Mouse (Mus musculus): ENCODE results near the gene Ctbp2. TPM values are rescaled to one million over a fixed set of nuclear protein-coding genes. Genes with fewer than 3 reads are reported as not detected.
A peak's percentile ranks its signal among the peaks of the same experiment; 100 is the strongest.

Ctbp2 gene
- polyA plus RNA-seq, 1 experiment from 2014 or later: 82.8 TPM

- in situ Hi-C loops (cut with MboI; ENCODE audit: low pct_unique_long_range_greater_than_20kb): no loop called here
- H3K27me3 ChIP-seq: no peaks in the 10 kb centered on the region
- no peak for TF ChIP-seq CTCF (IDR thresholded peaks at IDR 0.05)
- POLR2A ChIA-PET: no interaction called here
- ATAC-seq: no peak
- DNase-seq (ENCODE audit: low read depth, low spot score): no peak
- CTCF ChIA-PET: no interaction called here
Measured at GRCm38 (mm10) chr7:133011611-133012010, 112.5 kb downstream of the Ctbp2 start.

- CTCF ChIA-PET: no interaction called here
- no peak for ATAC-seq
- in situ Hi-C loops (cut with MboI; ENCODE audit: low pct_unique_long_range_greater_than_20kb): no loop called here
- no peaks in the 10 kb centered on the region for H3K27me3 ChIP-seq
- no peak for DNase-seq (ENCODE audit: low read depth, low spot score)
- TF ChIP-seq CTCF (IDR thresholded peaks at IDR 0.05): no peak
- POLR2A ChIA-PET: interaction anchor here (0.6 kb wide), 1 partner anchor 31 kb away, joined by 3 read pairs; no protein-coding TSS in a partner anchor
Measured at GRCm38 (mm10) chr7:133011191-133011590, 113.0 kb downstream of the Ctbp2 start.

- ATAC-seq (no peak), DNase-seq (ENCODE audit: low read depth, low spot score) (no peak)
- no peaks in the 10 kb centered on the region for H3K27me3 ChIP-seq
- in situ Hi-C loops (cut with MboI; ENCODE audit: low pct_unique_long_range_greater_than_20kb): no loop called here
- ChIA-PET POLR2A (interaction anchor here (0.6 kb wide), 1 partner anchor 31 kb away, joined by 3 read pairs; no protein-coding TSS in a partner anchor), CTCF (no interaction called here)
- TF ChIP-seq CTCF (IDR thresholded peaks at IDR 0.05): no peak
Measured at GRCm38 (mm10) chr7:133010477-133010876, 113.7 kb downstream of the Ctbp2 start.

- no peak for ATAC-seq
- in situ Hi-C loops (cut with MboI; ENCODE audit: low pct_unique_long_range_greater_than_20kb): no loop called here
- TF ChIP-seq CTCF (IDR thresholded peaks at IDR 0.05): no peak
- no peaks in the 10 kb centered on the region for H3K27me3 ChIP-seq
- no peak for DNase-seq (ENCODE audit: low read depth, low spot score)
- ChIA-PET CTCF (no interaction called here), POLR2A (no interaction called here)
Measured at GRCm38 (mm10) chr7:133009676-133010075, 114.5 kb downstream of the Ctbp2 start.

- no peak for TF ChIP-seq CTCF (IDR thresholded peaks at IDR 0.05)
- DNase-seq (ENCODE audit: low read depth, low spot score) (no peak), ATAC-seq (no peak)
- ChIA-PET CTCF (interaction anchor here (1.7 kb wide), 1 partner anchor 351 kb away, joined by 3 read pairs; no protein-coding TSS in a partner anchor), POLR2A (no interaction called here)
- in situ Hi-C loops (cut with MboI; ENCODE audit: low pct_unique_long_range_greater_than_20kb): no loop called here
- no peaks in the 10 kb centered on the region for H3K27me3 ChIP-seq
Measured at GRCm38 (mm10) chr7:133008663-133009062, 115.5 kb downstream of the Ctbp2 start.

- POLR2A ChIA-PET: no interaction called here
- DNase-seq (ENCODE audit: low read depth, low spot score) (peak; percentile 68), ATAC-seq (peak; percentile 60)
Measured at GRCm38 (mm10) chr7:133007343-133007742, 116.8 kb downstream of the Ctbp2 start.

GRCm38 (mm10) chr7:133005772-133006171, 118.4 kb downstream of the Ctbp2 start:
- ATAC-seq (no peak), DNase-seq (ENCODE audit: low read depth, low spot score) (no peak)
- TF ChIP-seq CTCF (IDR thresholded peaks at IDR 0.05): no peak
- CTCF ChIA-PET: interaction anchor here (0.8 to 1.7 kb wide), 2 partner anchors 9 to 349 kb away, joined by 3 to 5 read pairs; no protein-coding TSS in a partner anchor
- POLR2A ChIA-PET: no interaction called here
- H3K27me3 ChIP-seq: no peaks in the 10 kb centered on the region
- in situ Hi-C loops (cut with MboI; ENCODE audit: low pct_unique_long_range_greater_than_20kb): no loop called here

More at GRCm38 (mm10) chr7:133007343-133007742, 116.8 kb downstream of the Ctbp2 start:
- in situ Hi-C loops (cut with MboI; ENCODE audit: low pct_unique_long_range_greater_than_20kb): no loop called here
- no peak for TF ChIP-seq CTCF (IDR thresholded peaks at IDR 0.05)
- H3K27me3 ChIP-seq: no peaks in the 10 kb centered on the region
- CTCF ChIA-PET: interaction anchor here (0.8 to 1.7 kb wide), 7 partner anchors 10 to 626 kb away, joined by 3 to 5 read pairs (median 3); no protein-coding TSS in a partner anchor

- ChIA-PET CTCF (interaction anchor here (0.8 to 1.8 kb wide), 9 partner anchors 10 to 192 kb away, joined by 3 to 4 read pairs (median 4); no protein-coding TSS in a partner anchor), POLR2A (interaction anchor here (0.8 kb wide), 1 partner anchor 541 kb away, joined by 3 read pairs; no protein-coding TSS in a partner anchor)
- in situ Hi-C loops (cut with MboI; ENCODE audit: low pct_unique_long_range_greater_than_20kb): no loop called here
- TF ChIP-seq CTCF (IDR thresholded peaks at IDR 0.05): peak; percentile 95
- ATAC-seq (no peak), DNase-seq (ENCODE audit: low read depth, low spot score) (no peak)
- no peaks in the 10 kb centered on the region for H3K27me3 ChIP-seq
Measured at GRCm38 (mm10) chr7:133003421-133003820, 120.7 kb downstream of the Ctbp2 start.

GRCm38 (mm10) chr7:133002271-133002670, 121.9 kb downstream of the Ctbp2 start:
- CTCF ChIA-PET: interaction anchor here (1.3 kb wide), 1 partner anchor 73 kb away, joined by 3 read pairs; no protein-coding TSS in a partner anchor
- H3K27me3 ChIP-seq: no peaks in the 10 kb centered on the region
- POLR2A ChIA-PET: interaction anchor here (0.6 kb wide), 1 partner anchor 863 kb away, joined by 3 read pairs; no protein-coding TSS in a partner anchor
- ATAC-seq (no peak), DNase-seq (ENCODE audit: low read depth, low spot score) (no peak)
- in situ Hi-C loops (cut with MboI; ENCODE audit: low pct_unique_long_range_greater_than_20kb): no loop called here
- TF ChIP-seq CTCF (IDR thresholded peaks at IDR 0.05): no peak

- POLR2A ChIA-PET: no interaction called here
- no peaks in the 10 kb centered on the region for H3K27me3 ChIP-seq
- ATAC-seq (no peak), DNase-seq (ENCODE audit: low read depth, low spot score) (no peak)
- no peak for TF ChIP-seq CTCF (IDR thresholded peaks at IDR 0.05)
- in situ Hi-C loops (cut with MboI; ENCODE audit: low pct_unique_long_range_greater_than_20kb): no loop called here
- CTCF ChIA-PET: no interaction called here
Measured at GRCm38 (mm10) chr7:133001388-133001787, 122.8 kb downstream of the Ctbp2 start.

- H3K27me3 ChIP-seq: no peaks in the 10 kb centered on the region
- in situ Hi-C loops (cut with MboI; ENCODE audit: low pct_unique_long_range_greater_than_20kb): loop anchor here (5.0 kb wide), 1 partner anchor 347 kb away; no protein-coding TSS in a partner anchor
- no peak for DNase-seq (ENCODE audit: low read depth, low spot score)
- TF ChIP-seq CTCF (IDR thresholded peaks at IDR 0.05): no peak
- no peak for ATAC-seq
- ChIA-PET POLR2A (interaction anchor here (0.6 kb wide), 1 partner anchor 428 kb away, joined by 4 read pairs; no protein-coding TSS in a partner anchor), CTCF (no interaction called here)
Measured at GRCm38 (mm10) chr7:132999061-132999460, 125.1 kb downstream of the Ctbp2 start.

Data from Patski (cell line).